Mouse (Mus musculus): ENCODE results near the gene Jak3. TPM values are rescaled to one million over a fixed set of nuclear protein-coding genes. Genes with fewer than 3 reads are reported as not detected.
A peak's percentile ranks its signal among the peaks of the same experiment; 100 is the strongest.

Jak3 gene
- polyA plus RNA-seq, 1 experiment from 2014 or later, result 9.1 TPM

GRCm38 (mm10) chr8:71711574-71711973, 35.5 kb downstream of the Jak3 start:
- peaks cover 13% of the 10 kb centered on the region for H3K27me3 ChIP-seq (replicated peaks)
- no peak for ATAC-seq (ENCODE audit: insufficient read depth, low FRiP score, low read depth)
- no peak overlapping the region for H3K9ac ChIP-seq
- no peak overlapping the region for H3K4me3 ChIP-seq (replicated peaks)
- 87% methylated on average over 2 of the region's 2 CpGs for WGBS
- H3K4me1 ChIP-seq, result 0 out of 2 replicates have a peak, but pooled peaks cover 3% of the 10 kb centered on the region
- H3K27ac ChIP-seq, result no peak overlapping the region
- no peaks in the 10 kb centered on the region for H3K9me3 ChIP-seq
- H3K36me3 ChIP-seq, result no peaks in the 10 kb centered on the region
- H3K4me2 ChIP-seq, result no peak overlapping the region

GRCm38 (mm10) chr8:71715531-71715930, 39.4 kb downstream of the Jak3 start:
- no peak for ATAC-seq (ENCODE audit: insufficient read depth, low FRiP score, low read depth)
- H3K4me3 ChIP-seq (replicated peaks), result no peak overlapping the region
- H3K27ac ChIP-seq, result no peak overlapping the region
- no peak overlapping the region for H3K4me2 ChIP-seq
- no peaks in the 10 kb centered on the region for H3K36me3 ChIP-seq
- no peaks in the 10 kb centered on the region for H3K27me3 ChIP-seq (replicated peaks)
- 28% methylated on average over 8 of the region's 8 CpGs for WGBS
- H3K9ac ChIP-seq, result no peak overlapping the region
- H3K4me1 ChIP-seq, result 0 out of 2 replicates have a peak, but pooled peaks cover 3% of the 10 kb centered on the region
- H3K9me3 ChIP-seq, result no peaks in the 10 kb centered on the region

GRCm38 (mm10) chr8:71716561-71717053, 40.5 kb downstream of the Jak3 start:
- H3K4me3 ChIP-seq (replicated peaks), result no peak overlapping the region
- no peak overlapping the region for H3K9ac ChIP-seq
- H3K4me2 ChIP-seq, result no peak overlapping the region
- no peaks in the 10 kb centered on the region for H3K36me3 ChIP-seq
- H3K4me1 ChIP-seq, result 0 out of 2 replicates have a peak, but pooled peaks cover 3% of the 10 kb centered on the region
- H3K27me3 ChIP-seq (replicated peaks), result no peaks in the 10 kb centered on the region
- WGBS, result 82% methylated on average over 13 of the region's 13 CpGs
- no peak overlapping the region for H3K27ac ChIP-seq
- no peaks in the 10 kb centered on the region for H3K9me3 ChIP-seq
- no peak for ATAC-seq (ENCODE audit: insufficient read depth, low FRiP score, low read depth)

- ATAC-seq (ENCODE audit: insufficient read depth, low FRiP score, low read depth), result no peak
Observed at GRCm38 (mm10) chr8:71717096-71717495, 41.0 kb downstream of the Jak3 start.

DNA sequence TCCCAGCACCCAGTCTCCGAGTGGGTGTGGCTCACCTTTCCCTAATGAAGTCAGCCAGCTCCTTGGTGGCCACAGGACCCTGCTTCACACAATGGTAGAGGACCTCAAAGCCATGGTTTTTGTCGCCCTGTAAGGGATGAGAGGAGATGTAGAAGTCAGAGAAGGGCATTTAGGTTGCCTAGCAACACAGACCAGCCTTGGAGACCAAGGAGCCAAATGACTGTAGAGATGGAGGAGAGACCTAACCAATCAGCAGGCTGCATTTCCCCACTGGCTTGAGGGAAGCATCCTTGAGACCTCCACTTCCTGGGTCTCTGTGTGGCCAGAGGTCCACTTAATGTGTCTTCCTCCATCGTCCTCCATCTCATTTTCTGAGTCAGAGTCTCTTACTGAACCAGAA, 42.2 kb downstream of the Jak3 start:
- no peaks in the 10 kb centered on the region for H3K27me3 ChIP-seq (replicated peaks)
- H3K36me3 ChIP-seq, result no peaks in the 10 kb centered on the region
- no peak for ATAC-seq (ENCODE audit: insufficient read depth, low FRiP score, low read depth)
- 0 out of 2 replicates have a peak, but pooled peaks cover 3% of the 10 kb centered on the region for H3K4me1 ChIP-seq
- no peaks in the 10 kb centered on the region for H3K9me3 ChIP-seq
- no peak overlapping the region for H3K4me2 ChIP-seq
- H3K4me3 ChIP-seq (replicated peaks), result no peak overlapping the region
- no peak overlapping the region for H3K27ac ChIP-seq
- WGBS, result 41% methylated on average over 3 of the region's 3 CpGs
- no peak overlapping the region for H3K9ac ChIP-seq

More at GRCm38 (mm10) chr8:71717096-71717495, 41.0 kb downstream of the Jak3 start:
- no peaks in the 10 kb centered on the region for H3K27me3 ChIP-seq (replicated peaks)
- H3K4me1 ChIP-seq, result 0 out of 2 replicates have a peak, but pooled peaks cover 3% of the 10 kb centered on the region
- H3K27ac ChIP-seq, result no peak overlapping the region
- H3K4me3 ChIP-seq (replicated peaks), result no peak overlapping the region
- H3K9me3 ChIP-seq, result no peaks in the 10 kb centered on the region
- H3K9ac ChIP-seq, result no peak overlapping the region
- 75% methylated on average over 12 of the region's 12 CpGs for WGBS
- H3K36me3 ChIP-seq, result no peaks in the 10 kb centered on the region
- H3K4me2 ChIP-seq, result no peak overlapping the region

DNA sequence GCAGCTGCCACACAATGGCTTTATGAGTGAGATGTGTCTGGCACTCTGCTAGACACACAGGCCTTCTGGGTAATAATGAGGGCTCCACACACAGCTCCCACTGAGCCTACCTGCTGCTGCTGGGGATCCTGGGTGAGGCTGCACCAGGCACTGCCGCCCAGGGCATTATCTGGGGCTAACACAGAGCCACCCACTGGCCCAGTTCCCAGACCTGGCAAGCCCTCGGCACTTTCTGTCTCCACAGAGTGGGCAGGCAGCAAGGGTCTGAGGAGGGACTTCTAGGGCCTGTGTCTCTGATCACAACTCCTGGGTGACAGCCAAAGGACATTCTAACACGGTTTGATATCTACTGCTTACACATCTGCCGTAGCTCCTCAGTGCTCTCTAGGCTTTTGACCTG, 43.1 kb downstream of the Jak3 start:
- WGBS, result 63% methylated on average over 4 of the region's 4 CpGs

DNA sequence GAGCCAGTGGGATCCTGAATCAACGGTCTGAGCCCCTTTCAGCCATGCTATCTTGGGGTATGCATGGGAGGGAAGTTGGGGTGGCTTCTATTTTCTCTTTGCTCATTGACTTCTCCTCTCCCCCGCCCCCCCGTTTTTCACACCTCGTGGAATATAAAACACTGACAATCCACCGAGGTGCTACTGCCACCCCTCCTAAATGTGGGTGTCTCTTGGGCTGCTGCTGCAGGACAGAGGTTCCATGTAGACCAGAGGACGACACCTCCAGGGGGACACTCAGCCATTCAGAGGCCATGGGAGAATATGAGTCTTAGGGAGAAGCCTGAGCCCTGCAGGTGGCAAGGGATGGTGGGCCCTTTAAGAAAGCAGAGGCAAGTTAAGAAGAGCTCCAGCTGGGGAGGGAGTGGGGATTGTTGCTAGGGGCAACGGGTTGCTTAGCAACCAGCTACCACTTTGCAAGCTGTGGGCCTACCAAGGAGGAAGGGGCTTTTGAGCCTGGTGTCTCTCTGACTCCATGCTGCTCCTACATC, 43.9 kb downstream of the Jak3 start:
- Histone ChIP-seq H3K27me3 (replicated peaks) (no peaks in the 10 kb centered on the region), H3K4me3 (replicated peaks) (no peak overlapping the region), H3K9me3 (no peaks in the 10 kb centered on the region), H3K36me3 (no peaks in the 10 kb centered on the region), H3K27ac (no peak overlapping the region), H3K4me2 (no peak overlapping the region), H3K9ac (no peak overlapping the region), H3K4me1 (peaks cover 5% of the 10 kb centered on the region)
- ATAC-seq (ENCODE audit: insufficient read depth, low FRiP score, low read depth), result no peak
- 43% methylated on average over 7 of the region's 7 CpGs for WGBS

More for the DNA sequence above, 43.1 kb downstream of the Jak3 start:
- H3K27me3 ChIP-seq (replicated peaks), result no peaks in the 10 kb centered on the region
- no peak overlapping the region for H3K4me2 ChIP-seq
- 0 out of 2 replicates have a peak, but pooled peaks cover 3% of the 10 kb centered on the region for H3K4me1 ChIP-seq
- no peaks in the 10 kb centered on the region for H3K9me3 ChIP-seq
- no peaks in the 10 kb centered on the region for H3K36me3 ChIP-seq
- no peak for ATAC-seq (ENCODE audit: insufficient read depth, low FRiP score, low read depth)
- no peak overlapping the region for H3K9ac ChIP-seq
- H3K4me3 ChIP-seq (replicated peaks), result no peak overlapping the region
- no peak overlapping the region for H3K27ac ChIP-seq

GRCm38 (mm10) chr8:71723047-71723551, 47.0 kb downstream of the Jak3 start:
- peak; percentile 40; the same call in 1 of the 2 replicates for ATAC-seq (ENCODE audit: insufficient read depth, low FRiP score, low read depth)
- 60% methylated on average over 14 of the region's 14 CpGs for WGBS
- peaks cover 5% of the 10 kb centered on the region for H3K4me1 ChIP-seq

DNA sequence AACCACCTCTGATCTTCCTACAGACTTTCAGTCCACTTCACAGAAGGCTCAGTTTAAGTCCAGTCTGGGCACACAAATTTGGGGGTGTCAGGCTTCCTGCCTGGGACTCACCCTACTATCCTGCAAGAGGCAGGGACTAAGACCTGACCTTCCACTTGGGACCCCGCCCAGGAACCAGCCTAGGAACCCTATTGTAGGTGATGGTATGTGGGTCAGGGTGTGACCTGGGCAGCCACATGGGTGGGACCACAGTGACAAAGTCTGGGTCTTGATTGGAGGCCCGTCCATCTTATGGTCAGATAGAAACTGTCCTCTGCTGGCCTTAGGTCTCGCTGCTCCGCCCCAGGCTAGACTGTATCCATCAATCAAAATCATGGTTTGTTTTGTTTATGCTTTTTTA, 48.3 kb downstream of the Jak3 start:
- no peak for ATAC-seq (ENCODE audit: insufficient read depth, low FRiP score, low read depth)
- Histone ChIP-seq H3K36me3 (no peaks in the 10 kb centered on the region), H3K4me1 (peaks cover 10% of the 10 kb centered on the region), H3K4me2 (0 out of 2 replicates have a peak overlapping the region, but pooled peaks have one; percentile 90), H3K27ac (no peak overlapping the region), H3K27me3 (replicated peaks) (no peaks in the 10 kb centered on the region), H3K9me3 (no peaks in the 10 kb centered on the region), H3K9ac (no peak overlapping the region), H3K4me3 (replicated peaks) (no peak overlapping the region)
- 43% methylated on average over 4 of the region's 4 CpGs for WGBS

More at GRCm38 (mm10) chr8:71723047-71723551, 47.0 kb downstream of the Jak3 start:
- no peaks in the 10 kb centered on the region for H3K36me3 ChIP-seq
- H3K4me3 ChIP-seq (replicated peaks), result no peak overlapping the region; the same call in 1 of the 2 replicates
- H3K27ac ChIP-seq, result no peak overlapping the region
- H3K9ac ChIP-seq, result no peak overlapping the region
- no peaks in the 10 kb centered on the region for H3K9me3 ChIP-seq
- no peaks in the 10 kb centered on the region for H3K27me3 ChIP-seq (replicated peaks)
- H3K4me2 ChIP-seq, result no peak overlapping the region

GRCm38 (mm10) chr8:71725122-71725924, 49.2 kb downstream of the Jak3 start, which contains the start of gene Fcho1:
Gene Fcho1, minus strand, starts transcription at chr8:71725716.
- Histone ChIP-seq H3K27me3 (replicated peaks) (no peaks in the 10 kb centered on the region), H3K9ac (peak within 1 kb of the TSS; percentile 17), H3K27ac (no peak within 1 kb of the TSS), H3K4me3 (replicated peaks) (peak within 1 kb of the TSS; percentile 61), H3K9me3 (no peaks in the 10 kb centered on the region), H3K4me1 (peaks cover 10% of the 10 kb centered on the region), H3K36me3 (no peaks in the 10 kb centered on the region), H3K4me2 (peak within 1 kb of the TSS; percentile 90)
- WGBS, result under 1% methylated on average over 45 of the region's 54 CpGs
- ATAC-seq (ENCODE audit: insufficient read depth, low FRiP score, low read depth), result peak; percentile 83

DNA sequence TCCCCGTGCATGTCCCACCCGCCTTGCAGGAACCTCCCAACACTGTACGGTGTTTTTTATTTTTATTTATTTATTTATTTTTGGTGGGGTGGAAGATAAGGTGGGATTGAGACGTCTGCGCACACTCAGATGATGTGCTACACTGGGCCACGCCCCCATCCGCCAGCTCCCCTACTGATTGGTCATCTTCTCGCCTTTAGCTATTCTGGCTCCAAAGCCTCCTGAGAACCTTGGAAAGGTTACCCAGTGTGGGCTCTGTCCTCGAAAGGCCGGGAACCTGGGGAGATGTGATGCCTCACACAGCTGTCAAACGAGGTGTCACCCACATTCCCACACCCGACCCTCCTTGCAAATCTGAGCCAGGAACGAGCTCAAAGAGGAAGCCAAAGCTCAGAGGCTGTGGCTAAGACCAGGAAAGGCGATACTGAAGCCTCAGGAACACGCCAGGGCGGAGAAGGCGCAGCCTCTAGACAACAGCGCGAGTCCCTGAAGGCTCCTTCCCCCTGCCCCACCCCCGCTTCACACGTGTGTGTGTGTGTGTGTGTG, 52.2 kb downstream of the Jak3 start:
- Histone ChIP-seq H3K9me3 (no peaks in the 10 kb centered on the region), H3K27ac (peak overlapping the region; percentile 51; the same call in 1 of the 2 replicates), H3K27me3 (replicated peaks) (no peaks in the 10 kb centered on the region), H3K9ac (no peak overlapping the region), H3K4me1 (peaks cover 10% of the 10 kb centered on the region), H3K4me2 (peak overlapping the region; percentile 64), H3K36me3 (no peaks in the 10 kb centered on the region), H3K4me3 (replicated peaks) (peak overlapping the region; percentile 34)
- WGBS, result 5% methylated on average over 20 of the region's 21 CpGs
- peak; percentile 40; the same call in 1 of the 2 replicates for ATAC-seq (ENCODE audit: insufficient read depth, low FRiP score, low read depth)
